Mouse (Mus musculus) ES-Bruce4 (cell line): ENCODE measurements around the gene Rbbp6.

Experiments
- CTCF ChIP-seq: IDR thresholded peaks from one replicate; pipeline ENCODE4 v1.8.1; 2011; ENCODE audit warnings: low read depth, low read length
- POLR2A ChIP-seq: IDR thresholded peaks from one replicate; pipeline ENCODE4 v1.8.1; 2011; ENCODE audit warnings: low read length; ENCODE audit not compliant: insufficient read depth

DNA sequence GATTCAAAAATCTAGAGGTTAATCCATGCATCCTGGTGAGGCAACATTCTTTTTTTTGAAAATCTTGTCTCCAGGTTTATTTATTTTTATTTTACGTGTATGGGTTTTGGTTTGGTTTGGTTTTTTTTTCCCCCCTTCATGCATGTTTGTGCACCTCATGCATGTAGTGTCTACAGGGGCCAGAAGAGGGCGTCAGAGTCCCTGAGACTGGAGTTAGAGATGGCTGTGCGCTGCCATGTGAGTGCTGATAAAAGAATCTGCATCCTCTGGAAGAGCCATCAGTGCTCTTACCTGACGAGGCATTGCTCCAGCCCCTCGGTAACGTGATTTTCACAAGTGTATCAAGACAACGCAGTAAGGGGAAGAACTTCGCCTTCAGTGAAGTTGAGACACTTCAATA is 23.4 kb upstream of the Rbbp6 start:
- TF ChIP-seq POLR2A (no peak), CTCF (peak; percentile 41)
